Mouse (Mus musculus) neural tube, postnatal 0 days (tissue): ENCODE data around the gene Olfr301. TPM values are rescaled to one million over a fixed set of nuclear protein-coding genes. Genes with fewer than 3 reads are reported as not detected.

Experiments used
- polyA plus RNA-seq: library from polyadenylated mRNA; unstranded; fragments of >200 nt; fragmentation: Nextera tagmentation; extraction: Ambion mirVana; gene quantifications from 2 replicates; pipeline ENCODE4 v1.2.1, GENCODE M21; 2015

The Olfr301 gene
- not detected in 2 replicates for polyA plus RNA-seq

GRCm38 (mm10) chr7:86403546-86403945, at the start of gene Olfr301:
Gene Olfr301, plus strand, starts transcription at chr7:86403846.

GRCm38 (mm10) chr7:86366828-86367227, 36.8 kb upstream of the Olfr301 start, which contains the start of gene Olfr305:
Gene Olfr305, minus strand, starts transcription at chr7:86366928.

GRCm38 (mm10) chr7:86386558-86386957, 17.1 kb upstream of the Olfr301 start, which contains the start of gene Olfr304:
Gene Olfr304, minus strand, starts transcription at chr7:86386658.

GRCm38 (mm10) chr7:86397689-86398088, 6.0 kb upstream of the Olfr301 start, which contains the start of gene Olfr303:
Gene Olfr303, minus strand, starts transcription at chr7:86397789.

GRCm38 (mm10) chr7:86459621-86460020, 56.0 kb downstream of the Olfr301 start, which contains the start of gene Olfr299:
Gene Olfr299, plus strand, starts transcription at chr7:86459921.

Other genes with a start within 250 kb of the Olfr301 start
- not detected in 2 replicates for gene Vmn2r75, start 232.1 kb upstream of the Olfr301 start, polyA plus RNA-seq
- not detected in 2 replicates for gene Vmn2r76, start 157.5 kb upstream of the Olfr301 start, polyA plus RNA-seq
- gene Olfr310, start 126.7 kb upstream of the Olfr301 start, polyA plus RNA-seq, result not detected in 2 replicates
- gene Olfr309, start 90.1 kb upstream of the Olfr301 start, polyA plus RNA-seq, result not detected in 2 replicates
- not detected in 2 replicates for gene Olfr308, start 78.2 kb upstream of the Olfr301 start, polyA plus RNA-seq
- not detected in 2 replicates for gene Olfr307, start 66.3 kb upstream of the Olfr301 start, polyA plus RNA-seq
- not detected in 2 replicates for gene Olfr305, start 36.9 kb upstream of the Olfr301 start, polyA plus RNA-seq
- gene Olfr304, start 17.2 kb upstream of the Olfr301 start, polyA plus RNA-seq, result not detected in 2 replicates
- gene Olfr303, start 6.1 kb upstream of the Olfr301 start, polyA plus RNA-seq, result not detected in 2 replicates
- not detected in 2 replicates for gene Olfr299, start 56.1 kb downstream of the Olfr301 start, polyA plus RNA-seq
- gene Olfr298, start 88.6 kb downstream of the Olfr301 start, polyA plus RNA-seq, result not detected in 2 replicates
- not detected in 2 replicates for gene Olfr297, start 116.1 kb downstream of the Olfr301 start, polyA plus RNA-seq
- not detected in 2 replicates for gene Olfr295, start 180.0 kb downstream of the Olfr301 start, polyA plus RNA-seq
- not detected in 2 replicates for gene Olfr294, start 212.8 kb downstream of the Olfr301 start, polyA plus RNA-seq
- gene Olfr293, start 245.2 kb downstream of the Olfr301 start, polyA plus RNA-seq, result not detected in 2 replicates